Mouse (Mus musculus) cerebellum, postnatal 10 days (tissue): ENCODE measurements at regions not wholly inside any gene's neighbourhood (a gene's known extent, or its start where the extent isn't known, plus 50 kb on each side); places are given as distances from the start of the nearest gene placed in this dataset.
"Not testable (repeated sequence)": the region's sequence is repeated elsewhere in the genome, so short reads cannot be mapped to it uniquely, and the experiment has no call there.

Experiments used
- DNase-seq, 2 experiments: peaks; one replicate each; pipeline ENCODE4 v3.0.0; 2021; ENCODE audit warnings: mixed read lengths in 2 of 2

DNA sequence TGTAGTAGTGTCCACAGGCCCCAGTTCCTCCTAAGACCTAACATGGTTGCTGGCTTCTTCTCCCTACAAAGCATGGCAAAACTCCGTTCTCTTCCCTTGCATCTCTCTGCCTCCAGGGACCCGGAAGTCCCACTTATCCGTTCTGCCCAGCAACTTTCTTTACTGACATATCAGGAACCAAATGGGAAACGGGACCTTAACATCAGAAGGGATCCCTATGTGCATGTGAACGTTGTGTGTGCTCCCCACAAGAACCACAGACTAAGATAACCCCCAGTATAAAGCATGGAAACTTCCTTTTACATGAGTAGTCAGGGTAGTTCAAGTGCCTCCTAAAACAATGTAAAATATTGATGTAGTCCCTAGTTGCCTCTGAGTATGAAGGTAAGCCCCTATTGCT is 61.6 kb downstream of the Zxdb start:
- no peak for DNase-seq

DNA sequence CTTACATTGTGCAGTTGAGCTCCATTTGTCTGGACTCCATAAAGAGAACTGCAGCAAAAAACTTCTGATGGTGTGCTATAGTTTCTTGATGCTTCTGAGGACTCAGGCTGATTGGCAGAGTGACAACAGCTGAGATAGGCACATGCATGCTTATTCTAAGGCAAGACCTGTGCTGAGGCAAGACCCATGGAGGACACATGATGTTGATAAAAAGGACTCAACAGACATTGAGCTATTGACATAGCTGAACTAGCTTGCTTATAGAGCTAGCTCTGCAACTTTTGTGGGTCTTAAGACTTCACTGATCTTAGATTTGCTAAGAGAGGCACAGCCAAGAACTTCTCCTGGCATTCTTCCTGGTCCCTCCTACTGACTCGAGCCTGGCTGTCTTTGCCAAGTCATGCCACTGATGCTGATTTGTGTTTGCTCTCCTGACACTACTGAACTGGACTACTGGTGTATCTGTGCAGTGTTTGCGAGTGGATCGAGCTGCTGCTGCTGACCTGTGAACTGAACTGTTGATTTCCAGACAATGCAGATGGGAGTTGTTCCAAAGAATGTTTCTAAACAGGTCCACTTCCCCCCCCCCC is 64.1 kb downstream of the Zxdb start:
- DNase-seq, result peak in 1 of 2 experiments; percentile 6

DNA sequence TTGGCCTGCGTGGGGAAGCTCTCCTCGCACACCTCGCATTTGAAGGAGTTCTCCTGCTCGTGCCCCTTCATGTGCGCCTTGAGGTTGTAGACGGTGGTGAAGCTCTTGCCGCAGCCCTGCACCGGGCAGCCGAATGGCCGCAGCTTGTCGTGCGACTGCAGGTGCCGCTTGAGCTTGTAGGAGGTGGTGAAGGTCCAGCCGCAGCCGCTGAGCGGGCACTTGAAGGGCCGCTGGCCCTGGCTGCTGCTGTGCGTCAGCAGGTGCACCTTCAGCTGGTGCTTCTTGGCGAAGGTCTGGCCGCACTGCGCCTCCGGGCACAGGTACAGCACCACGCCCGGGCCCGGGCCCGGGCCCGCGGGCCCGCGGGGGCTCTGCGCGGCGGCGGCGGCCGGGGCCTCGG is 72.5 kb downstream of the Zxdb start:
- DNase-seq, result not testable (repeated sequence)

DNA sequence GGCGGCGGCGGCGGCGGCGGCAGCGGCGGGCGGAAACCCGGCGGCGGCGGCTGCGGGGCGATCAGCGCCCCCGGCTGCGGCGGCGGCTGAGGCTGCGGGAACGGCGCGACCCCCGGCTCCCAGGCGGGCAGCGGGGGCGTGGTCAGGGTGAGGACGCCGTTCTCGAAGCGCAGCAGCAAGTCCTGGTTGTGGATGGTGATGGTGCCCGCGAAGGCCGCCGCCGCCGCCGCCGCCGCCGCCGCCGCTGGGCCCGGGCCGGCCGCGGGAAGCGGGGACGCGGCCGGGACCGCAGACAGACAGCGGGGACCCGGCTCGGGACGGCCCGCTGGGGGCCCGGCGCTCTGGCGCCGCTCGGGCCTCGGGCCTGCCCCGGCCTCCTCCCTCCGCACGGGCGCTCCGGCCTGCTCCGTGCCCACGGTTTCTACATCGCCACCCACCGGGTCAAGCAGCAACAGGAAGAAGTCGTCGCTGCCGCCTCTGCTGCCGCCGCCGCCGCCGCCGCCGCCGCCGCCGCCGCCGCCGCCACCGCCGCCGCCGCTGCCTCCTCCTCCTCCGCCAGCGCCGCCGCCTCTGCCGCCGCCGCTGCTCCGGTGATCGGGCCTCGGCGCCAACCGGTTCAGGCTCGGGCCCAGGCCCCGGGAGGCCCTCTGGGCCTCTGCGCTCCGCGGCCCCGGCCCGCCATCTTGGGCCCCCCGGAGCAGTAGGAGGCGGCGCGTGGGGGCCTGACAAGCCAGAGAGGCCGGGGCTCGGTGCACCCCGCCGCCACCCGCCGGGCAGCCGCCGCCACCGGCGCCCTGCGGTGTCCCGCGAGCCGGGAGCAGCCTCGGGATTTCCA is 73.2 kb downstream of the Zxdb start:
- not testable (repeated sequence) for DNase-seq

DNA sequence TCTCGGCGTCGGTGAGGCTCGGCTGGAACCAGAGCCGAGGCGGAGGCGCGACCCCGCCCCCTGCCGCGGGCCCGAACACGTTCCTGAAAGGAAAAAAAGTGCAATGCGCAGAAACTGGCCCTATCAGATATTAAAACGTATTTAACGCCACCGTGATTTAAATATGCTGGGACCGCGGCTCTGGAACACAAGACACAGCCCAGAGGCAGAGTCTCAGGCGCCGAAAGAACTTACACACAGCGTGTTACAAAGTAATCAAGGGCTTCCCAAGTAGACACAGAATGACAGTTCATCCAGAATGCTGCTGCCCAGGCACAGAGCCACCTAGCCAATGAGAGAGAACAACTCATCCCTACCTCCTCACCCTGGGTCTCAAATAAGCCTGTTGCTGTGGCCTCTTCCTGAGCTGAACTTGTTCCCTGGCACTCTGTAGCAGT is 73.8 kb downstream of the Zxdb start:
- not testable (repeated sequence) for DNase-seq

DNA sequence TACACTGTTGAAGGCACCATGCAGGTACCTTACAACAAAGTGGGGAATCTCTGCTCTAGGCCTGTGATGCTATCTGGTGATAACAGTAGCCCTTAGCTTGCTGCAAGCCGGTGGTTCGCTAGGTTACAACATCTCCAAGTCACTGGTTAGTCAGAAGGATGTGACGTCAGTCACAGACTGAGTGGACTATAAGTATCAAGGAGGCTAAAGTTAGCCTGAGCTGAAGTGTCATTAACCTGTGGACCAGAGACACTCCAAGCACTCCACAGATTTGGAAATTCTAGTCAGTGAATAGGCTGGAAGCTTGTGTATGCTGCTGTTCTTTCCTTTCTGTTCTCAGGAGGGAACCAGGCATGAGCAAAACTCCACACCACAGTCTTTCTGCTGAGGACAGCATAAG is 88.4 kb downstream of the Zxdb start:
- DNase-seq, result not testable (repeated sequence)

DNA sequence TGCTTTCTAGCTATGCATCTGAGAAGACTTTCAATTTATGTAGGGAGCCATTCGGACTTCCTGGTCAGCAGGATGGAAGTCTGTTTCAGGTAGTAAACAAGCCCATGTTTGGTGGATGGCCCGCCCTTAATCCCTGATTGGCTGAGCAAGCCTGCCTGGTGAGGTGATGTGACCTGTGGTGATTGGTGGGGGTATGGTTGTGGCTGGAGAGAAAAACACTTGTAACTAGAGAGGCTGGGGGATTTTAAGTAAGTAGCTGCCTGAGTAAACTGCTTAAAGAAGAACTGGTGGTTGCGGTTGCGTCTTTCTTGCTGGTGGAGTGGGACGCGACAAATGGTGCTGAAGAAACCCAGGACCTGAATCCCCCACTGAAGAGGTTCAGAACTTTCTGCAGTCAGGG is 103.2 kb downstream of the Zxdb start:
- DNase-seq, result not testable (repeated sequence)

DNA sequence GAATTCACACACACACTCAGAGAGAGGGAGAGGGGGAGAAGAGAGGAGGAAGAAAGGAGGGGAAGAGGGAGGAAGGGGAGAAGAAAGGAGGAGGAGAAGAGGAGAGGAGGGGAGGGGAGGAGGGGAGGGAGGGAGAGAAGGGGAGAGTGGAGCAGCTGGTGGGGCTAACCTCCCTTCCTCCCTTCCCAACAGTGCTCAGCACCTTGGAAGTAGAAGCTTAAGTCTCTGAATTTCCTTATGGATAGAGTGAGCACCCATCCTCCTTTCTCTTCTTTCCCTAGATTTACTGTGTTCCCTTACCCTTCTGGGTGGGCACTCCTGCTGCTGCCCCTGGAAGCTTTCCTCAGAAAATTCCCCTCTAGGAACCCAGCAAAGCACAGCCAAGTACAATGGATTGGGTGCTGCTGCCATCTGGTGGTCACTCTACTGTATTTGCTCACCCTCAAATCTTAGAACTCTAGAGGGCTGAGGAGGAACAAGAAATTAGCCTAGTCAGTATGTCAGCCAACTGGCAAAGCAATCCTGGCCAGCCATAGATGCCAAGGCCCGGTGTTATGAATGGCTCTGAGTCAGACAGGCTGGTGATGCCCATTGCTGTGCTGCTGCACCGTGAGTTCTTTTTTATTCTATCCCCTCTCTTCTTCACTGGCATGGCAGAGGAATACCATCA is 119.9 kb downstream of the Zxdb start:
- peak; percentile 56 to 83 for DNase-seq

DNA sequence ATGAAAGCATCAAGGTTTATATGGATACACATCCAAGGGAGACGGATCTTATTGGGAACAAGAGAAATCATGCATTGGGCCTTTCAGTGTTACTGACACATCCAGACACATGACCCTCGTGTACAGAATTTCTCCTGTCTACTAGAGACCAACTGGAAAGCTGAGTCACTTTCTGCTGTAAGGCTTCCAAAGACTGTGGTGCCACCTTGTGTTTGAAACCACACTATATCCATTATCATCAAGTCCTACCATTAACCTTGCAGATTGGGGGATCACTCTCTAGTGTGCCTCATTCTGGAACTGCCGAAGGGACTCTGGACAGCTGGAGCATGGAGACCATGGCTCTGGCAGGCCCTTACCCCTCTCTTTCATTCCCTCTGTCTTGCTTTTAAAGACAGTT is 125.2 kb downstream of the Zxdb start:
- not testable (repeated sequence) for DNase-seq

DNA sequence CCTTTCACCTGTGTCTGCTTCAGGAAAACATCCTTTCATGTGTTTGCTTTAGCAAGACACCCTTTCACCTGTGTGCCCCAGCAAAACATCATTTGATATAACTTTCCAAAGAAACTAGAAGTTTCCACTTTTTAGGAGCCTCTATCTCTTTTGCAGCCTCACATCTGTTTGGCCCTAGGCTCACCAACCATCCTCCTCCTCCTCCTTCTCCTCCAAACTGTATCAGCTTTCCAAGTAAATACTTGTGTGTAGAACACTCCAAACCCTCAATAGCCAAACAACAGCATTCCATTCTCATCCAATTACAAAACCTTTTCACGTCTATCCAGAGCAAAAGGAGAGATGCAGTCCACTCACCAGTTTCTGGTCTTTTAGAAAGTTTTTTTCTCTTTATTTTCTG is 133.1 kb downstream of the Zxdb start:
- no peak for DNase-seq

DNA sequence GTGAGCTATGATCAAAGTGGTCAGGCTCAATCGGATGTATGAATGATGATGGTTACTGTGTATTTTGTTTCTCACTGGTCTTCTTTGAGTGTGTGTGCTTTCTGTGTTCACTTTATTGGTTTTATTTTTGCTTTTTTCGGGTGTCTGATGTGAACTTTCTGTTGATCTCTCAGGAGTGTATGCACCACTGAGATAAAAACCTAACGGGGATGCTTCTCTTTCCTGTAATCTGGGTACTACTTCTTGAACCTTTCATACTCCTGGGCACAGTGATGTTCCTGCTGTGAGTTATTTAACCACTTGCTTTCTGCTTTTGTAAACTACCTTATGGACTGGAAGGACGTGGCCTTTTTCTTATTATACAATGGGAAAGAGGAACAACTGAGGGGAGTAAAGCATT is 133.6 kb downstream of the Zxdb start:
- no peak for DNase-seq

DNA sequence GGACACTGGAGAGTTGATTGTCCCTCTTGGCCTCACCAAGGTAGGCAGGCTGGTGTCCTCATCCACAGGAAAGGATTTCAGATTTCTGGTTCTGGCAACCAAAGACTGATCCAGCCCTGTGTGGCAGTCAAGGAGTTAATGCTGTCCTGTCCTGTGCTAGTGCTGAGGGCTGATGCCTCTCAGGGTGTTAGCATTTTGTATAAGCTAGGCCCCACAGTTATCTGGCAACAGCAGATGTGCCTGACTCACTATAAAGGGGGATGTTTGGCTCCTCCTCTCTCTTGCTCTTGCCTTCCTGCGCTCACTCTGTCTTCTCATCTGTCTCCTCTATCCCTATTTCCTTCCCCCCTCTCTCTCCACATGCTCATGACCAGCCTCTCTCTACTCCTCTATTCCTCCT is 138.8 kb downstream of the Zxdb start:
- DNase-seq, result no peak

DNA sequence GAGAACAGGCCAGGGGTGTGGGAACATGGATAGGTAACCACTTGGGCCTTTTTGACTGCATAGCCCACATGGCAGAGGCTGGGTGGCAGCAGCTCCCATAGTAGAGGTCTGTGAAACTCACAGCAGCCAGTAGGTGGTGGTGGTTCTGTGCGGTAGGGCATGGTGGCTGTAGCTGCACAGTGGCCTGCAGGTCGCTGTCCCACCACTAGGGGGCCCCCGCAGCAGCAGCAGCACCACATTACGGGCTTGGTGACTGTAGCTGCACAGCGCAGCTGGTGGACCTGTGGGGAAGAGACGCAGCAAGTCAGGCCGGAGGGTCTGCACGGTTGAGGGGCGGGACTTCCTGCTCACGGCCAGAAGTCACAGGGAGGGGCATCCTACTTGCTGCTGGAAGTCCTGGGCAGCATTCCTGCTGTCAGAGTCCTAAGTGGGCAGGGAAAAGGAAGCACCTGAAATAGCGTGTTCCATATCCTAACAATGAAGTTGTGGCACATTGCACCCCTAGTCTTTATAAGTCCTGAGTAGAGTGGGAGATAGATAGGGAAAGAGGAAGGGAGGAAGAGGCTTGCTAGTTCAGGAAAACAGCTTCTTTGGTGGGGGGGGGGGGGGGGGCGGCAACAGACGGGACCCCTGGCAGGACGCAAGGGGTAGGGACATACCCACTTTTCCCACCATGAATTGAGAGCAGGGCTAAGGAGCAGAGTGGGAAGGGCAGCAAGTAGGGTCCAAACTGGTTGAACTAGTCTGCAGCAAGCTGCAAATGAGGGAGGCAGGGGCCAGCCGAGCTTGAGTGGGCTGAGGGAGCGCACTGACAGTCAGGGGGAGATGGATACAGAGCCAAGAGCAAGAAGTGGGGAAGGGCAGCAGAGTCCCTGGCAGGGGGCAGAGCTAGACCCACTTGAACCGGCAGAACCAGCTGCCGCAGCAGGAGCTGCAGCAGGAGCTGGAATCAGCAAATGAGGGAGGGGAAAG is 141.4 kb downstream of the Zxdb start:
- peak; percentile 95 to 96 for DNase-seq

DNA sequence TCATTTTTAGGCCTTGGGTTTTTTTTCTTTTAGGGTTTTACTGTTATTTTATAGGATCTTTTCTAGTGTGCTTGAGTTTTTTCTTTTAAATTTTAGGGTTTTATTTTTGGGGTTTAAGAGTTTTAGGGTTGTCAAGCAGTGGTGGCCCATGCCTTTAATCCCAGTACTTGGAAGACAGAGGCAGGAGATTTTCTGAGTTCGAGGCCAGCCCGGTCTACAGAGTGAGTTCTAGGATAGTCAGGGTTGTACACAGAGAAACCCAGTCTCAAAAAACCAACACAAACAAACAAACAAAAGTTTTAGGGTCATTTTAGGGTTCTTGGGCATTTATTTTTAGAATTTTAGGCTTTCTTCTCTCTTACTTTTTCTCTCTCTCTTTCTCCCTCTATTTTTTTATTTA is 142.9 kb downstream of the Spin4 start:
- DNase-seq, result not testable (repeated sequence)
